16 mouse cellular contexts compared by ENCODE assay signal in genomic region chr7:90787945-90788344, GRCm38 (mm10).
A peak's percentile ranks its signal among the peaks of the same experiment; 100 is the strongest.
DNase-seq lines count a peak whose midpoint lies in the region; ATAC-seq and TF ChIP-seq lines count a peak whose summit lies in the region.
"Had no signal": no experiment of that assay in that cellular context is flagged by ENCODE, and none has a peak within 500 bp of the region (broad histone marks: within the 10 kb centered on the region; RNA-seq: fewer than 3 reads in every experiment).

No protein-coding gene starts in this region.

- 92% methylated on average over 1 of the region's 1 CpGs for WGBS in embryonic facial prominence, embryonic 11.5 days
- WGBS in embryonic facial prominence, embryonic 10.5 days, result 82% methylated on average over 1 of the region's 1 CpGs
- WGBS in hindbrain, embryonic 11.5 days, result 92% methylated on average over 1 of the region's 1 CpGs
- WGBS in hindbrain, embryonic 10.5 days, result 79% methylated on average over 1 of the region's 1 CpGs
- 95% methylated on average over 1 of the region's 1 CpGs for WGBS in midbrain, embryonic 14.5 days
- WGBS in midbrain, embryonic 16.5 days, result 96% methylated on average over 1 of the region's 1 CpGs

- H3K9me3 ChIP-seq in embryonic facial prominence, embryonic 11.5 days (replicated peaks; ENCODE audit: control insufficient read depth, low read length), result no peaks in the 10 kb centered on the region
- no peaks in the 10 kb centered on the region for H3K9me3 ChIP-seq in embryonic facial prominence, embryonic 10.5 days
- no peaks in the 10 kb centered on the region for H3K9me3 ChIP-seq in hindbrain, embryonic 11.5 days (ENCODE audit: control insufficient read depth, low read length)
- H3K9me3 ChIP-seq in hindbrain, embryonic 10.5 days, result no peaks in the 10 kb centered on the region
- no peaks in the 10 kb centered on the region for H3K9me3 ChIP-seq in midbrain, embryonic 14.5 days (ENCODE audit: control insufficient read depth, low read length)
- no peaks in the 10 kb centered on the region for H3K9me3 ChIP-seq in midbrain, embryonic 16.5 days (replicated peaks; ENCODE audit: control insufficient read depth, low read length, poor library complexity, severe bottlenecking)
- H3K9me3 ChIP-seq: forebrain, embryonic 15.5 days; heart, embryonic 13.5 days had no signal

- H3K4me2 ChIP-seq in embryonic facial prominence, embryonic 11.5 days (ENCODE audit: low read depth, low read length), result no peak overlapping the region
- H3K4me2 ChIP-seq in hindbrain, embryonic 11.5 days (replicated peaks; ENCODE audit: low read depth, low read length), result no peak overlapping the region
- H3K4me2 ChIP-seq in midbrain, embryonic 14.5 days (ENCODE audit: low read length), result no peak overlapping the region
- no peak overlapping the region for H3K4me2 ChIP-seq in midbrain, embryonic 16.5 days (ENCODE audit: low read length)
- H3K4me2 ChIP-seq: forebrain, embryonic 15.5 days; heart, embryonic 13.5 days had no signal

- no peak overlapping the region for H3K4me3 ChIP-seq in embryonic facial prominence, embryonic 11.5 days (ENCODE audit: low read depth, low read length)
- H3K4me3 ChIP-seq in embryonic facial prominence, embryonic 10.5 days, result no peak overlapping the region
- no peak overlapping the region for H3K4me3 ChIP-seq in hindbrain, embryonic 11.5 days (ENCODE audit: low read depth, low read length)
- H3K4me3 ChIP-seq in hindbrain, embryonic 10.5 days, result no peak overlapping the region
- H3K4me3 ChIP-seq in midbrain, embryonic 14.5 days (replicated peaks; ENCODE audit: low read depth, low read length), result no peak overlapping the region
- no peak overlapping the region for H3K4me3 ChIP-seq in midbrain, embryonic 16.5 days (ENCODE audit: low read depth, low read length)
- no peak overlapping the region for H3K4me3 ChIP-seq in layer of hippocampus, adult 2 months
- H3K4me3 ChIP-seq: forebrain, embryonic 15.5 days; heart, adult 2 months; heart, embryonic 13.5 days had no signal

- no peak for DNase-seq in embryonic facial prominence, embryonic 11.5 days (ENCODE audit: low spot score)
- DNase-seq in embryonic facial prominence, embryonic 10.5 days (ENCODE audit: low spot score), result no peak
- no peak for DNase-seq in hindbrain, embryonic 11.5 days (ENCODE audit: low spot score)
- DNase-seq in hindbrain, embryonic 10.5 days (ENCODE audit: low spot score), result no peak
- no peak for DNase-seq in midbrain, embryonic 14.5 days
- no peak for DNase-seq in layer of hippocampus, adult 2 months (ENCODE audit: low spot score in 2 of 2)
- DNase-seq: adrenal gland, postnatal 10 days; cerebellum, postnatal 36 days; gastrocnemius, postnatal 10 days; heart, adult 2 months; heart, postnatal 10 days; kidney, adult 11 months had no signal

- no peaks in the 10 kb centered on the region for H3K4me1 ChIP-seq in embryonic facial prominence, embryonic 11.5 days (ENCODE audit: control insufficient read depth, insufficient read depth, low read length)
- H3K4me1 ChIP-seq in embryonic facial prominence, embryonic 10.5 days, result no peaks in the 10 kb centered on the region
- no peaks in the 10 kb centered on the region for H3K4me1 ChIP-seq in hindbrain, embryonic 11.5 days (replicated peaks; ENCODE audit: control insufficient read depth, insufficient read depth, low read length)
- no peaks in the 10 kb centered on the region for H3K4me1 ChIP-seq in hindbrain, embryonic 10.5 days (replicated peaks)
- no peaks in the 10 kb centered on the region for H3K4me1 ChIP-seq in midbrain, embryonic 14.5 days (ENCODE audit: control insufficient read depth, insufficient read depth, low read length)
- no peaks in the 10 kb centered on the region for H3K4me1 ChIP-seq in midbrain, embryonic 16.5 days (ENCODE audit: control insufficient read depth, insufficient read depth, low read length)
- H3K4me1 ChIP-seq: forebrain, embryonic 15.5 days; heart, embryonic 13.5 days had no signal

- H3K9ac ChIP-seq in embryonic facial prominence, embryonic 11.5 days (replicated peaks; ENCODE audit: low read length), result no peak overlapping the region
- no peak overlapping the region for H3K9ac ChIP-seq in hindbrain, embryonic 11.5 days (ENCODE audit: low read depth, low read length)
- H3K9ac ChIP-seq in midbrain, embryonic 14.5 days (replicated peaks; ENCODE audit: low read length), result no peak overlapping the region
- H3K9ac ChIP-seq in midbrain, embryonic 16.5 days (ENCODE audit: low read depth, low read length), result no peak overlapping the region
- H3K9ac ChIP-seq: forebrain, embryonic 15.5 days; heart, embryonic 13.5 days had no signal

- H3K27ac ChIP-seq in embryonic facial prominence, embryonic 11.5 days (replicated peaks; ENCODE audit: low read depth, low read length), result no peak overlapping the region
- no peak overlapping the region for H3K27ac ChIP-seq in embryonic facial prominence, embryonic 10.5 days (replicated peaks)
- no peak overlapping the region for H3K27ac ChIP-seq in hindbrain, embryonic 11.5 days (ENCODE audit: low read depth, low read length)
- H3K27ac ChIP-seq in hindbrain, embryonic 10.5 days, result no peak overlapping the region
- no peak overlapping the region for H3K27ac ChIP-seq in midbrain, embryonic 14.5 days (replicated peaks; ENCODE audit: low read depth, low read length)
- no peak overlapping the region for H3K27ac ChIP-seq in midbrain, embryonic 16.5 days (ENCODE audit: low read length)
- no peak overlapping the region for H3K27ac ChIP-seq in layer of hippocampus, adult 2 months
- H3K27ac ChIP-seq: forebrain, embryonic 15.5 days; heart, adult 2 months; heart, embryonic 13.5 days; hindbrain, postnatal 0 days had no signal

- H3K27me3 ChIP-seq in embryonic facial prominence, embryonic 11.5 days (ENCODE audit: control insufficient read depth, insufficient read depth, low read length), result no peaks in the 10 kb centered on the region
- no peaks in the 10 kb centered on the region for H3K27me3 ChIP-seq in embryonic facial prominence, embryonic 10.5 days (replicated peaks; ENCODE audit: low read depth, poor library complexity, severe bottlenecking)
- no peaks in the 10 kb centered on the region for H3K27me3 ChIP-seq in hindbrain, embryonic 11.5 days (ENCODE audit: control insufficient read depth, insufficient read depth, low read length)
- no peaks in the 10 kb centered on the region for H3K27me3 ChIP-seq in hindbrain, embryonic 10.5 days (ENCODE audit: insufficient read depth, poor library complexity, severe bottlenecking)
- no peaks in the 10 kb centered on the region for H3K27me3 ChIP-seq in midbrain, embryonic 14.5 days (ENCODE audit: control insufficient read depth, insufficient read depth, low read length)
- no peaks in the 10 kb centered on the region for H3K27me3 ChIP-seq in midbrain, embryonic 16.5 days (ENCODE audit: control insufficient read depth, insufficient read depth, low read depth, low read length)
- H3K27me3 ChIP-seq: forebrain, embryonic 15.5 days; heart, embryonic 13.5 days had no signal

- 0 out of 2 replicates have a peak, but pooled peaks have one; percentile 29 for ATAC-seq in embryonic facial prominence, embryonic 11.5 days (replicated peaks; ENCODE audit: insufficient number of reproducible peaks, low FRiP score, low TSS enrichment, low read depth)
- ATAC-seq in hindbrain, embryonic 11.5 days (ENCODE audit: low FRiP score), result 0 out of 2 replicates have a peak, but pooled peaks have one; percentile 26
- ATAC-seq in midbrain, embryonic 14.5 days (ENCODE audit: low FRiP score, low TSS enrichment), result peak; percentile 57
- no peak for ATAC-seq in midbrain, embryonic 16.5 days
- ATAC-seq: forebrain, embryonic 15.5 days; hindbrain, postnatal 0 days had no signal

- no peaks in the 10 kb centered on the region for H3K36me3 ChIP-seq in embryonic facial prominence, embryonic 11.5 days (replicated peaks; ENCODE audit: control insufficient read depth, insufficient read depth, low read depth, low read length)
- H3K36me3 ChIP-seq in embryonic facial prominence, embryonic 10.5 days (replicated peaks), result no peaks in the 10 kb centered on the region
- no peaks in the 10 kb centered on the region for H3K36me3 ChIP-seq in hindbrain, embryonic 11.5 days (ENCODE audit: control insufficient read depth, insufficient read depth, low read length)
- no peaks in the 10 kb centered on the region for H3K36me3 ChIP-seq in hindbrain, embryonic 10.5 days
- no peaks in the 10 kb centered on the region for H3K36me3 ChIP-seq in midbrain, embryonic 14.5 days (ENCODE audit: control insufficient read depth, insufficient read depth, low read length)
- H3K36me3 ChIP-seq in midbrain, embryonic 16.5 days (ENCODE audit: control insufficient read depth, insufficient read depth, low read length), result no peaks in the 10 kb centered on the region
- H3K36me3 ChIP-seq: forebrain, embryonic 15.5 days; heart, embryonic 13.5 days had no signal

- TF ChIP-seq CTCF in layer of hippocampus, adult 2 months (conservative IDR thresholded peaks at IDR 0.05), result no peak
